Mouse (Mus musculus) heart, postnatal 0 days (tissue): ENCODE results near the gene Fcrl6.

Source experiments
- CTCF ChIP-seq: IDR thresholded peaks from 2 replicates; pipeline ENCODE4 v1.5.1; 2016; ENCODE audit warnings: antibody characterized with exemption, control low read depth, low read depth
- EP300 ChIP-seq: IDR thresholded peaks from 2 replicates; pipeline ENCODE4 v1.6.1; 2016; ENCODE audit warnings: antibody characterized with exemption, low read depth

DNA sequence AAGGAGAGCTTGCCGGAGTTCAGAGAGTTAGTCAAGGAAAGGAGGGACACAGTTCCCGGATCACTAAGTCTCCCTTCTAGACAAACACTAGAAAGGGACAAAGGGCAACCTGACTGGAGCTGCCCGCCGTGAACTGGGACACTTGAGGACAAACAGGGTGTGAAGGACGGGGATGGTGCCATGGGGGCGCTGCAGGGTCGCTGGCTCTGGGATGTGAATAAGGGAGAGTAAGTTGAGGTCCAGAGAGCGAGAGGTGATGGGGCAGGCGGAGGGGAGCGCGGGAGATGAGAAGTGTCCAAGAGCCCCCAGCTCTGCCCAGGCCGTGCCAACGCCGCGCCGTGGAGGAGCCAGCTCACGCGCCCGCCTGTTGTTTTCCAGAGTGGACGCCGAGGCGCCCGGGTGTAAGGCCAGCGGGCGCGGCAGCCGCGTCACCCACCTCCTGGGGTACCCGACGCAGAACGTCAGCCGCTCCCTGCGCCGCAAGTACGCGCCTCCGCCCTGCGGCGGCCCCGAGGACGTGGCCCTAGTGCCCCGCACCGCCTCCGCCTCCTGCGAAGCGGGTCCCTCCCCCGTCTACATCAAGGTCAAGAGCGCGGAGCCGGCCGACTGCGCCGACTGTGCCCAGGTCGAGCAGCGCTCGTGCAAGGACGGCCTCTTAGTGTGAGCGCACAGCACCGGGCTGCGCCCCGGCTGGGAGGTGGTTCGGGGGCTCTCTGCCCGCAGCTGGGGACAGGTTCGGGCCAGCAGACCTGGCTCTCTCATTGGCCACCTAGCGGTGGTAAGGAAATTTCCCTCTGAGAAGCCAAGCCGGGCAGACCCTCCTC lies 39.5 kb downstream of the Fcrl6 start:
- TF ChIP-seq CTCF: peak; percentile 53
- no peak for TF ChIP-seq EP300
